In genomic region chr5:63616792-63617668, GRCm38 (mm10) we compare ENCODE assay signal across 29 mouse cellular contexts. TPM values are rescaled to one million over a fixed set of nuclear protein-coding genes. Genes with fewer than 3 reads are reported as not detected.
A peak's percentile ranks its signal among the peaks of the same experiment; 100 is the strongest.
DNase-seq lines count a peak whose midpoint lies in the region; ATAC-seq and TF ChIP-seq lines count a peak whose summit lies in the region.
"Had no signal": no experiment of that assay in that cellular context is flagged by ENCODE, and none has a peak within 500 bp of the region (broad histone marks: within the 10 kb centered on the region; RNA-seq: fewer than 3 reads in every experiment).

No protein-coding gene starts in this region.

- H3K4me1 ChIP-seq in forebrain, embryonic 15.5 days: no peaks in the 10 kb centered on the region
- H3K4me1 ChIP-seq in forebrain, embryonic 11.5 days (replicated peaks; ENCODE audit: control insufficient read depth, insufficient read depth, low read length): no peaks in the 10 kb centered on the region
- H3K4me1 ChIP-seq in forebrain, postnatal 0 days (ENCODE audit: insufficient read depth): no peaks in the 10 kb centered on the region
- H3K4me1 ChIP-seq in hindbrain, postnatal 0 days (ENCODE audit: insufficient read depth, low read length): no peaks in the 10 kb centered on the region
- H3K4me1 ChIP-seq: heart, embryonic 13.5 days; limb, embryonic 10.5 days; liver, embryonic 15.5 days; midbrain, embryonic 10.5 days had no signal

- H3K27ac ChIP-seq in forebrain, embryonic 15.5 days (replicated peaks): no peak overlapping the region
- H3K27ac ChIP-seq in forebrain, embryonic 11.5 days (ENCODE audit: low read depth, low read length): no peak overlapping the region
- H3K27ac ChIP-seq in forebrain, postnatal 0 days (ENCODE audit: low read depth, low read length): no peak overlapping the region
- no peak overlapping the region for H3K27ac ChIP-seq in hindbrain, postnatal 0 days
- H3K27ac ChIP-seq: heart, embryonic 13.5 days; limb, embryonic 10.5 days; liver, embryonic 15.5 days; macrophage; midbrain, embryonic 10.5 days; stomach, postnatal 0 days had no signal

- H3K9ac ChIP-seq in forebrain, embryonic 15.5 days (replicated peaks): no peak overlapping the region
- H3K9ac ChIP-seq in forebrain, embryonic 11.5 days (ENCODE audit: low read length): no peak overlapping the region
- no peak overlapping the region for H3K9ac ChIP-seq in forebrain, postnatal 0 days
- no peak overlapping the region for H3K9ac ChIP-seq in hindbrain, postnatal 0 days (replicated peaks; ENCODE audit: low read length)
- H3K9ac ChIP-seq: heart, embryonic 13.5 days; liver, embryonic 15.5 days had no signal

- no peak for TF ChIP-seq CTCF in forebrain, postnatal 0 days (IDR thresholded peaks at IDR 0.05; ENCODE audit: low read depth)
- TF ChIP-seq CTCF in hindbrain, postnatal 0 days (IDR thresholded peaks at IDR 0.05; ENCODE audit: low read depth): no peak

- H3K36me3 ChIP-seq in forebrain, embryonic 15.5 days: no peaks in the 10 kb centered on the region
- H3K36me3 ChIP-seq in forebrain, embryonic 11.5 days (ENCODE audit: control insufficient read depth, insufficient read depth, low read length): no peaks in the 10 kb centered on the region
- H3K36me3 ChIP-seq in forebrain, postnatal 0 days (ENCODE audit: insufficient read depth): no peaks in the 10 kb centered on the region
- no peaks in the 10 kb centered on the region for H3K36me3 ChIP-seq in hindbrain, postnatal 0 days (ENCODE audit: insufficient read depth, low read length)
- H3K36me3 ChIP-seq: heart, embryonic 13.5 days; limb, embryonic 10.5 days; liver, embryonic 15.5 days; midbrain, embryonic 10.5 days had no signal

- no peak for DNase-seq in forebrain, embryonic 11.5 days (ENCODE audit: low spot score)
- DNase-seq in brain, adult 2 months (ENCODE audit: low read depth, low spot score): peak; percentile 35
- DNase-seq in forebrain, postnatal 0 days: no peak
- DNase-seq in hindbrain, postnatal 0 days (ENCODE audit: low spot score): peak; percentile 11
- no peak for DNase-seq in lung, adult 18-20 months
- DNase-seq in yolk sac, embryonic 10.5 days (ENCODE audit: low spot score): no peak
- no peak for DNase-seq in testis, postnatal 10 days (ENCODE audit: low spot score)
- DNase-seq: adrenal gland, adult 8-10 months; B cell, adult 2 months; cerebellum, adult 8-10 months; cerebellum, postnatal 36 days; embryo, embryonic 11 days; gastrocnemius, postnatal 25 days; heart, adult 18-20 months; heart, postnatal 14 days; kidney, adult 18-20 months; kidney, postnatal 10 days; liver had no signal

- no peak overlapping the region for H3K4me2 ChIP-seq in forebrain, embryonic 15.5 days (replicated peaks)
- no peak overlapping the region for H3K4me2 ChIP-seq in forebrain, embryonic 11.5 days (ENCODE audit: low read depth, low read length, severe bottlenecking)
- H3K4me2 ChIP-seq in forebrain, postnatal 0 days (ENCODE audit: low read depth): no peak overlapping the region
- H3K4me2 ChIP-seq in hindbrain, postnatal 0 days (ENCODE audit: low read depth, low read length): no peak overlapping the region
- H3K4me2 ChIP-seq: heart, embryonic 13.5 days; liver, embryonic 15.5 days had no signal

- WGBS in forebrain, embryonic 15.5 days: 56% methylated on average over 3 of the region's 3 CpGs
- 75% methylated on average over 3 of the region's 3 CpGs for WGBS in forebrain, embryonic 11.5 days
- WGBS in forebrain, postnatal 0 days: 59% methylated on average over 3 of the region's 3 CpGs
- 55% methylated on average over 3 of the region's 3 CpGs for WGBS in hindbrain, postnatal 0 days

- no peak overlapping the region for H3K4me3 ChIP-seq in forebrain, embryonic 15.5 days
- H3K4me3 ChIP-seq in forebrain, embryonic 11.5 days (ENCODE audit: low read depth, low read length): no peak overlapping the region
- no peak overlapping the region for H3K4me3 ChIP-seq in forebrain, postnatal 0 days (ENCODE audit: low read depth, low read length)
- no peak overlapping the region for H3K4me3 ChIP-seq in hindbrain, postnatal 0 days (ENCODE audit: low read length)
- H3K4me3 ChIP-seq: heart, embryonic 13.5 days; limb, embryonic 10.5 days; liver, embryonic 15.5 days; midbrain, embryonic 10.5 days had no signal

- H3K9me3 ChIP-seq in forebrain, embryonic 15.5 days: no peaks in the 10 kb centered on the region
- H3K9me3 ChIP-seq in forebrain, embryonic 11.5 days (ENCODE audit: control insufficient read depth, low read length): no peaks in the 10 kb centered on the region
- no peaks in the 10 kb centered on the region for H3K9me3 ChIP-seq in forebrain, postnatal 0 days (ENCODE audit: low read length)
- H3K9me3 ChIP-seq in hindbrain, postnatal 0 days (ENCODE audit: low read length): no peaks in the 10 kb centered on the region
- H3K9me3 ChIP-seq: heart, embryonic 13.5 days; limb, embryonic 10.5 days; liver, embryonic 15.5 days; midbrain, embryonic 10.5 days had no signal

- no peaks in the 10 kb centered on the region for H3K27me3 ChIP-seq in forebrain, embryonic 15.5 days
- no peaks in the 10 kb centered on the region for H3K27me3 ChIP-seq in forebrain, embryonic 11.5 days (ENCODE audit: control insufficient read depth, insufficient read depth, low read length)
- H3K27me3 ChIP-seq in forebrain, postnatal 0 days (ENCODE audit: insufficient read depth, low read length): no peaks in the 10 kb centered on the region
- H3K27me3 ChIP-seq in hindbrain, postnatal 0 days (ENCODE audit: insufficient read depth, low read length): no peaks in the 10 kb centered on the region
- H3K27me3 ChIP-seq: heart, embryonic 13.5 days; liver, embryonic 15.5 days had no signal

- ATAC-seq in forebrain, embryonic 15.5 days (replicated peaks): 0 out of 2 replicates have a peak, but pooled peaks have one; percentile 13
- ATAC-seq in forebrain, embryonic 11.5 days (replicated peaks; ENCODE audit: low FRiP score): no peak
- peak; percentile 27; the same call in 1 of the 2 replicates for ATAC-seq in forebrain, postnatal 0 days
- no peak for ATAC-seq in hindbrain, postnatal 0 days
- ATAC-seq: activated CD4-positive, CD25-positive, alpha-beta regulatory T cell, adult 4 months had no signal

RNA-seq across cellular contexts. Expression of gene Nwd2, which starts 31.9 kb away (rescaled TPM):
- 4.1 and 4.8 TPM in 2 replicates for polyA plus RNA-seq in forebrain, embryonic 15.5 days (2015; fragmentation: Nextera tagmentation; extraction: Ambion mirVana)
- polyA plus RNA-seq in forebrain, embryonic 11.5 days (2014; fragmentation: Nextera tagmentation; extraction: Ambion mirVana): 0.21 and 0.25 TPM in 2 replicates
- 33.4 and 44.9 TPM in 2 replicates for total RNA-seq in forebrain, postnatal 0 days (2014; rRNA removed)
- polyA plus RNA-seq in forebrain, postnatal 0 days (2015; fragmentation: Nextera tagmentation; extraction: Ambion mirVana): 13.2 and 16.5 TPM in 2 replicates
- total RNA-seq in hindbrain, postnatal 0 days (2014; rRNA removed): 23.1 and 26.1 TPM in 2 replicates
- polyA plus RNA-seq in hindbrain, postnatal 0 days (2015; fragmentation: Nextera tagmentation; extraction: Ambion mirVana): 10.2 and 11.0 TPM in 2 replicates
- total RNA-seq: gastrocnemius, postnatal 25 days; heart, adult 18-20 months; heart, postnatal 14 days; MEL had no signal
- polyA plus RNA-seq: limb, embryonic 10.5 days; liver, embryonic 15.5 days; macrophage; small intestine, adult 2 months; thymus, postnatal 0 days had no signal

Comparison
In these comparisons a context has a peak if more than half of its experiments do, and no peak if none do; other contexts are left out.
1. ATAC-seq: peak in forebrain, embryonic 15.5 days (single experiment) and forebrain, postnatal 0 days (single experiment); none in forebrain, embryonic 11.5 days (single experiment) and hindbrain, postnatal 0 days (single experiment).
2. DNase-seq: peak in brain, adult 2 months (single experiment) and hindbrain, postnatal 0 days (single experiment); none in forebrain, embryonic 11.5 days (single experiment), forebrain, postnatal 0 days (single experiment), lung, adult 18-20 months (0 of 2), yolk sac, embryonic 10.5 days (single experiment) and testis, postnatal 10 days (single experiment).